Mouse (Mus musculus) cerebellum, adult 2 months (tissue): Measurements from ENCODE around the gene Il11.

Experiments
- CTCF ChIP-seq: fragments of 200-500 bp; IDR thresholded peaks from 2 replicates; pipeline ENCODE4 v1.5.1; 2011; ENCODE audit warnings: low read depth, mild to moderate bottlenecking, control low read depth, low read length, moderate library complexity, borderline replicate concordance; ENCODE audit not compliant: insufficient read depth
- POLR2A ChIP-seq: fragments of 200-500 bp; IDR thresholded peaks from 2 replicates; pipeline ENCODE4 v1.6.1; 2011; ENCODE audit warnings: low read length, control low read depth, borderline replicate concordance; ENCODE audit not compliant: insufficient read depth

GRCm38 (mm10) chr7:4748321-4748720, 34.3 kb downstream of the Il11 start:
- no peak for TF ChIP-seq CTCF
- no peak for TF ChIP-seq POLR2A
